Mouse (Mus musculus) skeletal muscle tissue, adult 2 months (tissue): ENCODE results near the gene Kcnj6.

Source experiments
- DNase-seq: peaks from one replicate; pipeline ENCODE4 v3.0.0-alpha.2; 2012; ENCODE audit warnings: low read depth, low spot score

The Kcnj6 gene

GRCm38 (mm10) chr16:94767606-94768005 lies 229.9 kb downstream of the Kcnj6 start:
- no peak for DNase-seq

- DNase-seq, result peak; percentile 26
Observed at GRCm38 (mm10) chr16:94765129-94765528, 232.4 kb downstream of the Kcnj6 start.

- no peak for DNase-seq
Observed at GRCm38 (mm10) chr16:94760732-94761131, 236.8 kb downstream of the Kcnj6 start.

GRCm38 (mm10) chr16:94759761-94760160 lies 237.7 kb downstream of the Kcnj6 start:
- DNase-seq, result no peak

- DNase-seq, result no peak
Observed at GRCm38 (mm10) chr16:94758606-94759005, 238.9 kb downstream of the Kcnj6 start.

GRCm38 (mm10) chr16:94756352-94756751 lies 241.1 kb downstream of the Kcnj6 start:
- peak; percentile 8 for DNase-seq

GRCm38 (mm10) chr16:94753453-94753852 lies 244.0 kb downstream of the Kcnj6 start:
- DNase-seq, result no peak

GRCm38 (mm10) chr16:94752781-94753180 lies 244.7 kb downstream of the Kcnj6 start:
- DNase-seq, result no peak

GRCm38 (mm10) chr16:94745016-94745415 lies 252.5 kb downstream of the Kcnj6 start:
- peak; percentile 35 for DNase-seq

GRCm38 (mm10) chr16:94743853-94744501 lies 253.5 kb downstream of the Kcnj6 start:
- DNase-seq, result peak; percentile 52

- no peak for DNase-seq
Observed at GRCm38 (mm10) chr16:94737359-94737687, 260.2 kb downstream of the Kcnj6 start.

GRCm38 (mm10) chr16:94736462-94737358 lies 260.8 kb downstream of the Kcnj6 start:
- no peak for DNase-seq

- no peak for DNase-seq
Observed at GRCm38 (mm10) chr16:94735472-94735871, 262.0 kb downstream of the Kcnj6 start.

- DNase-seq, result no peak
Observed at GRCm38 (mm10) chr16:94731027-94731426, 266.5 kb downstream of the Kcnj6 start.

GRCm38 (mm10) chr16:94729236-94729635 lies 268.3 kb downstream of the Kcnj6 start:
- no peak for DNase-seq

GRCm38 (mm10) chr16:94724747-94725211 lies 272.7 kb downstream of the Kcnj6 start:
- no peak for DNase-seq

GRCm38 (mm10) chr16:94724061-94724596 lies 273.4 kb downstream of the Kcnj6 start:
- DNase-seq, result peak; percentile 76

GRCm38 (mm10) chr16:94722936-94723335 lies 274.6 kb downstream of the Kcnj6 start:
- no peak for DNase-seq

- DNase-seq, result peak; percentile 21
Observed at GRCm38 (mm10) chr16:94721549-94722006, 275.9 kb downstream of the Kcnj6 start.

- DNase-seq, result no peak
Observed at GRCm38 (mm10) chr16:94720476-94721153, 276.9 kb downstream of the Kcnj6 start.

- DNase-seq, result no peak
Observed at GRCm38 (mm10) chr16:94719488-94719887, 278.0 kb downstream of the Kcnj6 start.

- no peak for DNase-seq
Observed at GRCm38 (mm10) chr16:94718919-94719318, 278.6 kb downstream of the Kcnj6 start.
